Mouse (Mus musculus) olfactory bulb, adult 2 months (tissue): ENCODE data around the gene Tpcn1.

Experiments
- CTCF ChIP-seq: fragments of 200-500 bp; IDR thresholded peaks from 2 replicates; pipeline ENCODE4 v1.5.1; 2012; ENCODE audit warnings: low read depth, mild to moderate bottlenecking, low read length, moderate library complexity; ENCODE audit not compliant: insufficient read depth
- POLR2A ChIP-seq: fragments of 200-500 bp; IDR thresholded peaks from 2 replicates; pipeline ENCODE4 v1.6.1; 2012; ENCODE audit warnings: mild to moderate bottlenecking, low read depth, low read length, moderate library complexity; ENCODE audit not compliant: insufficient read depth

GRCm38 (mm10) chr5:120576781-120577301, 11.6 kb downstream of the Tpcn1 start:
- TF ChIP-seq POLR2A (no peak), CTCF (no peak)
